Mouse (Mus musculus) mouse embryonic stem cell (cell line): Measurements from ENCODE around the gene Cabcoco1.

Experiments used
- in situ Hi-C, 2 experiments: fragments of 300-500 bp; cut with MboI; formaldehyde crosslinking; loops; 1 replicate in 1 of 2; 3 replicates in 1 of 2; pipeline ENCODE4 v1.14.3; 2019 to 2020; ENCODE audit warnings: low sequenced_read_pairs in 2 of 2, low pct_unique_long_range_greater_than_20kb in 1 of 2, mixed read lengths in 1 of 2; ENCODE audit not compliant: unreplicated experiment in 1 of 2

The Cabcoco1 gene

GRCm38 (mm10) chr10:68522106-68522505 is 19.6 kb downstream of the Cabcoco1 start:
- in situ Hi-C loops, result no loop called here

GRCm38 (mm10) chr10:68512433-68513019 is 29.2 kb downstream of the Cabcoco1 start:
- in situ Hi-C loops, result no loop called here

DNA sequence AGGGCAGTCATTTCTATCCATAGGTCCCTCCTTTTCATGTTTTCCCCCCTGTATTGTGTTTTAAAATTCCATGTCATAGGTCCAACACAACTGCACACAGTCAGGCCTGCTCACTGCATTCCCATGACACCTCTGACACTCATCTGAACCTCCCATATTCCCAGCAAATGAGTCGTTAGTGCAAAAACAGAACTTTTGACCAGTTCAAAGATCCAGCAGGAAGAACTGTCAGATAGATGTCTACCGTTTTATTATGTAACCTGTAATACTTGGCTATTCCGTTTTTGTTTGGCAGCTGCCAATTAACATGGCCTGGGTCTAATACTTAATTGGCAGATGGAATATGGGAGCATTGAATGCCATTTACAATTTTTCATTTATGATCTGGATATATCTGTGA is 34.0 kb downstream of the Cabcoco1 start:
- in situ Hi-C loops, result no loop called here

DNA sequence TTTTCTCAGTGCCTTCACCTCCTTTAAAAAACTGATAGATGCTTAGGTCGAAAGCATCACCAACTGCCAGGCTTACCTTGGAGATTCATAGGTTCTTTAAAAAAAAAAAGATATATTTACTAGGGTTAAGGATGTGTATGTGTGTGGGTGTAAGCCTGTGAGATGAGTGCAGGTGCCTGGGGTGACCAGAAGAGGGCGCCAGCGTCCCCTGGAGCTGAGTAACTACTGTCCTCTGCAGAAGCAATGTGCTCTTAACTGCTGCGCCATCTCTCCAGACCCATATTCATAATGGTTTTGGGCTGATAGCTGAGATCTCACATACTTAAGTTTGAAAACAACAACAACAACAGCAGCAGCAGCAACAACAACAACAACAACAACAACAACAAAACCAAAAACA is 35.5 kb downstream of the Cabcoco1 start:
- in situ Hi-C loops, result no loop called here

GRCm38 (mm10) chr10:68504586-68505152 is 37.0 kb downstream of the Cabcoco1 start:
- in situ Hi-C loops, result no loop called here

GRCm38 (mm10) chr10:68501067-68501466 is 40.6 kb downstream of the Cabcoco1 start:
- in situ Hi-C loops, result no loop called here

DNA sequence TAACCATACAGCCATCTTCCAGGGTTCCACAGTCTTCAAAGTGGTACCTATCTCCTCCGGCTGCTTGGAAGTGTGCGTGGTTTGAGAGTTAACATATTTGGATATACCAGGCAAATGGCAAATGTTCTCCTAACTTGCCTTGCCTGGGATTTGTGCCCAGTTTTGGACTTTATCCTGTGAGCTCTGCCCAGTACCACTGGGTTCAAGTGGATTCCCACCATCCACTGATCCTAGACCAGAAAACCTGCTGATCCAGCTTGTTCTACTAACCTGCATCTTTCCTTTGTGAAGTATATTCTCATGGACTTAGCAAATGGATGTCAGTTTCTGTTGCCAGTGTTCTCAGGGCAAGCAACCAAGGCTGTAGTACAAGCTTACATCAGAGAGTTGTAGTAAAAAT is 46.5 kb downstream of the Cabcoco1 start:
- in situ Hi-C loops, result no loop called here

GRCm38 (mm10) chr10:68491557-68491956 is 50.1 kb downstream of the Cabcoco1 start:
- in situ Hi-C loops, result no loop called here

DNA sequence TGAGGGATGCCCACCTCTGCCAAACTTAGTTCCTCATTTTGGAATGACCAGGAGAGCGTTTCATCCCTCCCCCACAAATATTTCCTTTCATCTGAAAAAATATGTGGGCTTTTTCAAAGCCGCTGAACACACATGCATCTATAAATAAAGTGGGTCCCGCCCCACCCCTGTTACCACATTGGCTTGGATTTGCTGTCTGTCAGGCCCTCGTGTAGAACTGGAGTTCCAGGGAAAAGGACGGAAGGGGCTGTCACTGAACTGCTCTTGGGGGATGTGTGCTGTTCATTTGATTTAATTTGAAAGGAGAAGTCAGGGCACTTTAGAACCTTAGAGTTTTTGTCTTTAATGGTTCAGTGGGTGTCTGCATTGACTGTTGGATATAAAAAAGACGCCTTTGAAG is 50.9 kb downstream of the Cabcoco1 start:
- in situ Hi-C loops, result no loop called here

DNA sequence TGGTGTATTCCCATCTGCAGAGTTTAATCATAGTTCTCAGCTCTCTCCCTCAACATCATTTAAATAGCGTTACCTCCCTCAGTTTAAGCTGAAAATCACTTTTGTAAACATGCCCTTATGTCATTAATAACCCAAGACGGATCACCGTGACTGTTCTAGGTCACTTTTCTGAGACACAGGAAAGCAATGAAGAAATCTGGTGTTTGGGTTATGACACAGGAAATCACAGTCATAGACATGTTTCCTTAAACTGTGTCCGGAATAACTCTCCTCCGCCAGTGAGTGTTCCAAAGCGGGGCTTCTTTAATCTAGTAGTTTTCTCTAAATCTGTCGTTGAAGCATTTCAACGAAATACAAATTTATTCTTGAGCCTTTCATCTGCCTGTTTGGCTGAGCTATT is 68.9 kb downstream of the Cabcoco1 start:
- in situ Hi-C loops, result no loop called here

DNA sequence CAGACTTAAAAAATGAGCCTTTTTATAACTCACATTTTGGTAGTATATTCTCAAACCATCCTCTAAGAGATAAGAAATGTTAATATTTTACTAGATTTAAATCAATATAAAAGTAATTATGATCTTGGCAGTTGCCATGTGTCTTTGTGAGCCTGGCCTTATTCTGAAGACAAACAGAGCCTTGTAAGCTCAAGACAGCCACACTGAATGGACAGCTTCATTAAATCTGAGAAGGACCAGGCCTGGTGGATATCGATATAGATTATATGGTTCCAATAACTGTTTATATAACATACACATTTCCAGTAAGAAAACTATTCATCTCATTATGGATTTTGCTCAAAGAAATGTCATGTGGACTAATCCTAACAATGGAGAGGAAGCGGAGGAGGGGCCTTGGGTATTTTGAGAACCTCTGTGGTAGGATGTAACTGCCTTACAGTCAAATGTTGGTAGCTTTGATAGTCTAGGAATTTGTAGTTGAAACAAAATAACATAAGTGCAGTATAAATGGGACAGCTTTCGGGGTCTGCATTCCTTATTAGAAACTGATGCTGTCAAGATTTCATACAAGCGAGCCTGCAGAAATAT is 75.9 kb downstream of the Cabcoco1 start:
- in situ Hi-C loops, result no loop called here

DNA sequence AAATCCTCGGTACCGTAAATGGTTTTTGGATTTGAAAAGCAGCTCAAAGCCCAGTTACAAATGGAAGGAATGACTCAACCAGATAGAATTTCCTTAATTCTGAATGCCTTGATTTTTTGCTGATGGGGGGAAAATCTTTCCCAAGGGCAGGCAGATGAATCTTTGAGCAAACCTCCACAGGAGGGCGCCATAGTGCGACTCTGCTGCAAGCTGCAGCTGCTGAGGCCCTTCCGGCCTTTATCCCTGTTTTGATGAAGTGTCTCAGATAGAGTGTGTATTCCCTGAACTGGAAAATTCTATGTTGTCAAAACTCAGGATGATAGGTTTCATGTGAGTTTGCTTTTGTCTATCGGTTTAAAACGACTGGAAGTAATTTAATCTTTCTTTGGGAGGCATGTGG is 76.8 kb downstream of the Cabcoco1 start:
- in situ Hi-C loops, result no loop called here

- in situ Hi-C loops, result no loop called here
Observed at GRCm38 (mm10) chr10:68459784-68460183, 81.9 kb downstream of the Cabcoco1 start.

- in situ Hi-C loops, result no loop called here
Observed at GRCm38 (mm10) chr10:68457019-68457418, 84.7 kb downstream of the Cabcoco1 start.

- in situ Hi-C loops, result no loop called here
Observed at GRCm38 (mm10) chr10:68454541-68454940, 87.2 kb downstream of the Cabcoco1 start.

- in situ Hi-C loops, result no loop called here
Observed at GRCm38 (mm10) chr10:68446797-68447125, 94.9 kb downstream of the Cabcoco1 start.

DNA sequence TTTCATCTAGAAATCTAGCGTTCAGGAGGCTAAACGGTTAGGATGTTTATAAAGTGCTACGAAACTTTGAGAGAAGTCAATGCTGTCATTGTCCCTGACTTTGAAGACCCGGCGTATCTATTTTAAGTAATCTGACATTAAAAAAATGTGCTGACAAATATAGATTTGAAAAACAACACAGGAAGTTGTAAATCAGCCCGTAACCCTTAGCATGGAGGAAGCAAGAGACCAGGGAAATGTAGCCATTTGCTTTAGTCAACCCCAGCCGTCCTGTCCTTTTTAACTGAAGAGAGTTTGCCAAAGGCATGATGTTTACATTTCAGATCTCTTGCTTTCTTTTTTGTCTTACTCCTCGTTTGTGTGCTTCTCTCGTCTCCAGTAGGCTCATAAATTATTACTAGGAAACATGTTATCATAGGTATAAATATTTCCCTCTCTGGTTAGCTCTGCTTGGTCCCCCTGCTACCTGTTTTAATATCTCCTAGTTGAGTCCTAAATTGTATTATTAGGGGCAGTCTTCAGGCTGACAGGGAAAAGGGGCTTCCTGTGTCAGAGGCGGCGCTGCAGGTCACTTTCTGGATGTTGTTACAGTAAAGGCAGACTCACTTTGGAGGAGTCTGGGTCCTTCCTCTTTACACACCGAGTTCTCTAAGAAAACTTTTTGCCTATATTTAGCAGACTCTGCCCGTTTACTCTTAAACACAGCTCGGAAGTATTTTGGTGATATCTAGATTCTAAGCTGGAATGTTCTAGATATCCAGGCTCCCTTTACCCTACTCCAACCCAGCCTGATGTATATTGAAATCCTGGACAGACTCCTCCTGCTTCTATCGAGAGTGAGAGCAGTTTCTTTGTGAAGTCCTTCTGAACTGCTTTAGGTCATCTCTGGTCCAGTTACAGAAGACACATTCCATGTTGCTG is 95.6 kb downstream of the Cabcoco1 start:
- in situ Hi-C loops, result no loop called here

GRCm38 (mm10) chr10:68445244-68445811 is 96.4 kb downstream of the Cabcoco1 start:
- in situ Hi-C loops, result no loop called here
